Mouse (Mus musculus): ENCODE results near the gene Sprr2k. TPM values are rescaled to one million over a fixed set of nuclear protein-coding genes. Genes with fewer than 3 reads are reported as not detected.
"Not testable (repeated sequence)": the region's sequence is repeated elsewhere in the genome, so short reads cannot be mapped to it uniquely, and the experiment has no call there.

The Sprr2k gene
- polyA plus RNA-seq, 1 experiment from 2014 or later: not detected

DNA sequence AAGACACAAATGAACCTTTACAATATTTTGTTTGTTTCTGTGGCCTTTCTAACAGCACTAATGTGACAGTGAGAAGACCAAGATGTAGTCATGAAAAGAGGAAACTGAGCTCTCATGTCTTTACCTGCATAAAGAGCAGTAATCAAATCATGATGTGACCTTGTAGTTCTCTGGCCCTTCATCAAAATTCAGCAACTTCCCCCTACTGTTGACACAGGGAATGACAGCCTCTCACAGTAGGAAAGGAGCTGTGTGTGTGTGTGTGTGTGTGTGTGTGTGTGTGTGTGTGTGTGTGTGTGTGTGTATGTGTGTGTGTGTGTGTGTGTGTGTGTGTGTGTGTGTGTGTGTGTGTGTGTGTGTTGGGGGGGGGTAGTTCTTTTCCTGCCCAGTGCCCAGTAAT, 48.9 kb downstream of the Sprr2k start:
- H3K4me1 ChIP-seq; H3K9me3 ChIP-seq; ATAC-seq (ENCODE audit: borderline replicate concordance, extremely low read depth, low FRiP score, low TSS enrichment); H3K27me3 ChIP-seq; H3K4me2 ChIP-seq; H3K9ac ChIP-seq; H3K27ac ChIP-seq; H3K4me3 ChIP-seq; H3K36me3 ChIP-seq: not testable (repeated sequence)

Other genes starting within 250 kb of the Sprr2k start
- gene Sprr2a1, start 216.8 kb upstream of the Sprr2k start, polyA plus RNA-seq (2015; fragmentation: Nextera tagmentation; extraction: Ambion mirVana): 0.22 TPM in 1 of 2 replicates, not detected in the other
- gene Sprr2a2, start 216.7 kb upstream of the Sprr2k start, polyA plus RNA-seq (2015; fragmentation: Nextera tagmentation; extraction: Ambion mirVana): 4.2 and 15.4 TPM in 2 replicates
- 0.87 TPM in 1 of 2 replicates, not detected in the other for gene Sprr2a3, start 147.2 kb upstream of the Sprr2k start, polyA plus RNA-seq (2015; fragmentation: Nextera tagmentation; extraction: Ambion mirVana)
- gene Sprr2b, start 116.0 kb upstream of the Sprr2k start, polyA plus RNA-seq (2015; fragmentation: Nextera tagmentation; extraction: Ambion mirVana): not detected in 2 replicates
- gene Sprr2d, start 93.4 kb upstream of the Sprr2k start, polyA plus RNA-seq (2015; fragmentation: Nextera tagmentation; extraction: Ambion mirVana): not detected in 2 replicates
- not detected in 2 replicates for gene Sprr2e, start 80.4 kb upstream of the Sprr2k start, polyA plus RNA-seq (2015; fragmentation: Nextera tagmentation; extraction: Ambion mirVana)
- not detected in 2 replicates for gene Sprr2f, start 67.4 kb upstream of the Sprr2k start, polyA plus RNA-seq (2015; fragmentation: Nextera tagmentation; extraction: Ambion mirVana)
- not detected in 2 replicates for gene Sprr2h, start 46.9 kb upstream of the Sprr2k start, polyA plus RNA-seq (2015; fragmentation: Nextera tagmentation; extraction: Ambion mirVana)
- gene Sprr2i, start 24.6 kb upstream of the Sprr2k start, polyA plus RNA-seq (2015; fragmentation: Nextera tagmentation; extraction: Ambion mirVana): not detected in 2 replicates
- not detected in 2 replicates for gene Sprr2j-ps, start 14.5 kb upstream of the Sprr2k start, polyA plus RNA-seq (2015; fragmentation: Nextera tagmentation; extraction: Ambion mirVana)
- 7.5 and 8.0 TPM in 2 replicates for gene Gm9774, start 3.2 kb upstream of the Sprr2k start, polyA plus RNA-seq (2015; fragmentation: Nextera tagmentation; extraction: Ambion mirVana)
- not detected in 2 replicates for gene Sprr1b, start 6.2 kb downstream of the Sprr2k start, polyA plus RNA-seq (2015; fragmentation: Nextera tagmentation; extraction: Ambion mirVana)
- 0.20 TPM in 1 of 2 replicates, not detected in the other for gene Sprr3, start 26.1 kb downstream of the Sprr2k start, polyA plus RNA-seq (2015; fragmentation: Nextera tagmentation; extraction: Ambion mirVana)
- gene Sprr1a, start 53.3 kb downstream of the Sprr2k start, polyA plus RNA-seq (2015; fragmentation: Nextera tagmentation; extraction: Ambion mirVana): 0.82 and 1.2 TPM in 2 replicates
- gene Sprr4, start 67.9 kb downstream of the Sprr2k start, polyA plus RNA-seq (2015; fragmentation: Nextera tagmentation; extraction: Ambion mirVana): not detected in 2 replicates
- gene 2310046K23Rik, start 101.9 kb downstream of the Sprr2k start, polyA plus RNA-seq (2015; fragmentation: Nextera tagmentation; extraction: Ambion mirVana): not detected in 2 replicates
- gene Ivl, start 141.2 kb downstream of the Sprr2k start, polyA plus RNA-seq (2015; fragmentation: Nextera tagmentation; extraction: Ambion mirVana): not detected in 2 replicates
- gene Smcp, start 156.4 kb downstream of the Sprr2k start, polyA plus RNA-seq (2015; fragmentation: Nextera tagmentation; extraction: Ambion mirVana): not detected in 2 replicates
- not detected in 2 replicates for gene 2210017I01Rik, start 174.9 kb downstream of the Sprr2k start, polyA plus RNA-seq (2015; fragmentation: Nextera tagmentation; extraction: Ambion mirVana)
- not detected in 2 replicates for gene Lce6a, start 189.1 kb downstream of the Sprr2k start, polyA plus RNA-seq (2015; fragmentation: Nextera tagmentation; extraction: Ambion mirVana)
- not detected in 2 replicates for gene Lce1a1, start 215.7 kb downstream of the Sprr2k start, polyA plus RNA-seq (2015; fragmentation: Nextera tagmentation; extraction: Ambion mirVana)
- not detected in 2 replicates for gene Lce1b, start 224.3 kb downstream of the Sprr2k start, polyA plus RNA-seq (2015; fragmentation: Nextera tagmentation; extraction: Ambion mirVana)
- gene Lce1a2, start 237.7 kb downstream of the Sprr2k start, polyA plus RNA-seq (2015; fragmentation: Nextera tagmentation; extraction: Ambion mirVana): not detected in 2 replicates
- gene Lce1c, start 246.7 kb downstream of the Sprr2k start, polyA plus RNA-seq (2015; fragmentation: Nextera tagmentation; extraction: Ambion mirVana): not detected in 2 replicates

Measured in lung, embryonic 15.5 days (tissue).